Mouse (Mus musculus) left cerebral cortex, adult 9 months (tissue): ENCODE data around the gene B4galnt2.
"Not testable (repeated sequence)": the region's sequence is repeated elsewhere in the genome, so short reads cannot be mapped to it uniquely, and the experiment has no call there.

Experiments
- DNase-seq, 2 experiments: peaks; one replicate each; pipeline ENCODE4 v3.0.0; 2022; ENCODE audit warnings: low spot score in 2 of 2

The B4galnt2 gene

GRCm38 (mm10) chr11:95914571-95914991 lies at the start of gene B4galnt2:
Gene B4galnt2, minus strand, starts transcription at chr11:95914891.
- DNase-seq = peak in 1 of 2 experiments; percentile 10

DNA sequence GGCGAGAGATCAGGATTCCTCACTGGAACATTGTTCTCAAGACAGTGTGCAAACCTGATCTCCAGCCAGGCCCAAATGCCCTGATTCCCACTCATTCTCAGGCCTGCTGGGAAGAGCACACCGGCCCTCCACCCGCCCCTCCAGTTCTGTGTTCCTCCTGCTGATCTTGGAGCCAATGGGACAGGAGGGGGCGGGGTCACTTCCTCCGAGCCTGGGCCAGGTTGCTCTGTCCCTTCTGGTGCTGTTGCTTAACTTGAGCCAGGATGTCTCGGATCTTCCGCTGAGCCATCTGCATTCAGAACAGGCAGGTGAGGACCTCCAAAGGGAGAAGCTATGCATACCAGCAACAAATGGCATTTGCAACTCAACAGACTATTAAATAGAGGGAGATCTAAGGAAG lies 48.6 kb upstream of the B4galnt2 start:
- no peak for DNase-seq

- no peak for DNase-seq
These were observed 44.5 kb upstream of the B4galnt2 start for GRCm38 (mm10) chr11:95959152-95959551.

- no peak for DNase-seq
These were observed 43.6 kb upstream of the B4galnt2 start for GRCm38 (mm10) chr11:95958251-95958650.

DNA sequence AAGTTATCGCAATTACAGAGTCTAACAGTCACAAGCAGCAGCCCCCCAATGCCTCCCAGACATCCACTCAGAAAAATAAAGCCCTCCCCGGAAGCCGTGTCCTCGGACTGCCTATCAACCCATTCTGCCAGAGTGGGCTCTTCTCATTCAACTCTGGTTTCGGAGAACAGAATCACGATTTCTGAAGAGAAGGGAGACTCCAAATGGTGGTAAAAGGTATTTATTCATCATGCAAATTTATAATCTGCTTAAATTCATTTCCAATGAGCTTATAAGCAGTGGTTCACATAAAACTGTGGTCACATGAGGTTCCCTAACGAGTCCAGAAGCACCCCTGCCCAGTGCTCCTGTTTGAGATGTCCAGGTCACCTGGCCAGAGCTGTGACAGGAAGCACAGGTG lies 42.7 kb upstream of the B4galnt2 start:
- no peak for DNase-seq

- DNase-seq = no peak
These were observed 38.6 kb upstream of the B4galnt2 start for GRCm38 (mm10) chr11:95953313-95953712.

GRCm38 (mm10) chr11:95945838-95946472 lies 31.3 kb upstream of the B4galnt2 start:
- no peak for DNase-seq

GRCm38 (mm10) chr11:95939828-95940507 lies 25.3 kb upstream of the B4galnt2 start:
- DNase-seq = no peak

- DNase-seq = no peak
These were observed 21.7 kb upstream of the B4galnt2 start for GRCm38 (mm10) chr11:95936409-95936808.

GRCm38 (mm10) chr11:95932168-95932567 lies 17.5 kb upstream of the B4galnt2 start:
- DNase-seq = not testable (repeated sequence)

GRCm38 (mm10) chr11:95926398-95926797 lies 11.7 kb upstream of the B4galnt2 start:
- DNase-seq = no peak

DNA sequence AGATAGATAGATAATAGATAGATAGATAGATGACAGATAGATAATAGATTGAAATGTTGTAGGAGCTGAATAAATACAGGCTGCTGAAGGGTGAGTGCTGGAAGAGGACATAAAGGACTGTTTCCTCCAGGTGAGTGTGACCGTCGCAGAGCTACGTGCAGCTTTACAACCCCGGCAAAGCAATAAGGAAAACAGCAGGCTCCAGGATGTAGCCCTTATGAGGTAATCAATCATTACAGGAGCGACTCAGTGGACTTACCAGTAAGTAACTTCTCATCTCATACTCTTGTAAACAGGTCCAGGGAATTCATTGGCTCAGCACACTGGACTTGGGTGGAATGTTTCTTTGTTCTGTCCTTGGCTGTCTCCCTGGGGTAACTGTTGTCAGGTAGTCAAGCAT lies 11.3 kb upstream of the B4galnt2 start:
- DNase-seq = no peak

DNA sequence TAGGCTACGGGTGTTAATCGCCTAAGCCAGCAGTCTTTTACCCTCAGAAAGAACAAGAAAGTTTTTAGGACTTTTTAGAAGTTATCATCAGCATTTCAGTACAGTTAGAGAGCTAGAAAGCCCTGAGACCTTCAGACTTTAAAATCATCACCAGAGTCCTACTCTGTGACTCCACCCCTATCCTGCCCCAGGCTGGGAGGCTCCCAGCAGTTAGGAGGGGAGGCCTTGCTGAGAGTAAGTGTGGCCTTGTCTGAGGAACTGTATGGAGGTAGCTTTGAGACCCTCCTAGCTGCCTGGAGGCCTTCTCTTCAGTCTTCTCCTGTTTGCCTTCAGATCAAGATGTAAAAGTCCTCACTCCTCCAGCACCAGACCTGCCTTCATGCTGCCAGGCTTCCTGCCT lies 9.5 kb upstream of the B4galnt2 start:
- DNase-seq = no peak

DNA sequence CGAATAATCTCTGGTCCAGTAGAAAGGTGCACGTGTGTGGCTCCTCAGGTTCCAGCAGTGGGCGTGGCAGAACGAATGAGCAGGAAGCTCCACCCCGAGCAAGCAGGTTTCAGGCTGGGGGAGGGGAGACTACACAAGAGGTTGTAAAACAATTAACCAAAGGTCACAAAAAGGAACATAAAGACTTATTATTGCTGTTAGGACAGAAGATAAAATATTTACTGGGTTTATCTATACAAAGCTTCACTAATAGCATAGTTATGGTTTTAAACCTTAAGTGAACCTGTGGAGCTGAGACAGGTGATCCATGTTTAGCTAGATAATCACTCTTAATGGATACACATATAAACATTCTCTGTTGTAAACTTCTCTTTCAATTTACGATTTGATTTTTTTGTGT lies 8.8 kb upstream of the B4galnt2 start:
- not testable (repeated sequence) for DNase-seq

DNA sequence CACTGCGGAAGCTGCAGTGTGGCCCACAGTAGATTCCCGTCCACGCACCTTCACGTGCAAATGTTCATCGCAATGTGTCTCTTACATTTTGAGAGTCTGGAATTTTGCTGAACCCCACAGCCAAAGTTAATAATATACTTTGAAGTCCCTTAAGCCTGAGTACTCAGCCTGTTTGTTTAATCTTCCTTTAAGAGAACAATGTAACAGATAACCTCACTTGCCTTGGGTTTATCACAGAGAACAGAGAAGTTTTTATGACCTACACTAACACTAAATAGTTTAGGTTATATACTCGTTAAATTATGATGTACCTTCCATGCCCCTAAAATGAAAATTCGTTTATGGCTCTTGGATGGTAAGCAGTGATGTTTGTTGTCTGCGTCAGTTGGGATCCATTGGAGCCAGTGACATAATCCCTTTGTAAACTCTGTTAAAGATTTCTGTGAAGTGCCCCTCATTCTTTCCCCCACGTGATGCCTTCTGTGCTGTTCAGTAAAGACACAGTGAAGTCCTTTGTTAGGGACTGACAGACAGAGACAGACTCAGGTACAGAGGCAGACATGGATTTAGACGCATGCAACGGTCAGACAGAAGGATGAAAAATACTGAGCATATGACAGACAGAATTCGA lies 7.4 kb upstream of the B4galnt2 start:
- no peak for DNase-seq

- DNase-seq = no peak
These were observed 1.7 kb upstream of the B4galnt2 start for GRCm38 (mm10) chr11:95916426-95916825.

DNA sequence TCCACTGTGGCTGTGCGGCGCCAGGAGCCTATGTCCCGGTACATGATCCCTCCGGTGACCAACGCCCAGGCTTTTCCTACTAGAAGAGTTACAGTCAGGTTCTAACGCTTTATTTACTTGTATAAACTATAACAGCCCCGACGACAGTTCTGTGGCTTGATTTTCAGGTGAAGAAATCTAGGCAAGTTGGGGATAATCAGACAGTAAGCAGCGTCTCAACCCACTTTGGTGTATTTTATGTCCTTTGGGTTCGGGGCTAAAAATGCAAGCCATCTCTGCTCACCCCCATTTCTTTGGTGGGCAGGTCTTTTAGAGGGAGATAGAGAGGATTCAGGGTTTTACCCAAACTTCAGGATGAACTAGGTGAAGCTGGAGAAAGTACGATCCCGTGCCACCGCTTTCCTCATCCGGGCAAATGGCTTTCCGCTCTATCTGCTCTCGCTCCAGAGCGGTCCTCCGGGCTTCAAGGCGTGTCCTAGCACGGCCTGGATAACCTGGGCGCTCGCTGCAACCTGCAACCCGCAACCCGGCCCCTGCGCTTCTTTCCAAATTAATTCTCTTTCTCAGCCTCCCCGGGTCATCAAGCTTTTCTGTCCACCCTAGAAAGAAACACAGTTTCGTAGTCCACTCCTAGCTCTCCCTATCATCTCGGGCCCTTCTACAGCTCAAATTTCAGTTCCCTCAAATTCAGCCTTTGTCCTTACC lies 467 bp upstream of the B4galnt2 start:
- no peak for DNase-seq

DNA sequence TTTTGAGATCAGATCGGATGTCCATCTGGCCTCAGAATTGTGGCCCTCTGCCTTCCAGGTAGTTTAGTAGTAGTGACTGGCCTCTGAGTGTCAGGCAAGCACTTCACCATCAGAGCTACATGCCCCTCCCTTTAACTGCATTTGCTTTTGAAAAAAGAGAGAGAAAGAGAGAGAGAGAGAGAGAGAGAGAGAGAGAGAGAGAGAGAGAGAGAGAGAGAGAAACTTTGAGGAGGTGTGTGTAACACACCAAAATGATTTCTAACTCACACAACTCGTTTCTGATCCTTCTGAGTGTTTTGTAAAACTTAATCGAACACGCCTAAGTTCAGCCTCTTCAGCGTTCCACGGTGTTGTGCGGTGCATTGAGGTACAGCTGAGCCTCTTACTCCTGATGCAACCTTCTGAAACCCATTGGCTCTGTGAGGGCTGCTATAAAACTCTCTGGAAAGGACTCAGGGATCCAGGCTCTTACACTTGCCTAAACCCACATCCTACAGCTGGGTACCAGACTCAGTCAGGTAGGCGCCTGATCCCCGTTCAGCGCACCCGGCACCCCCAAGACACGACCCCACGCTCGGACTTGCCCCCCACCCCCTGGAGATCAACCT lies 628 bp downstream of the B4galnt2 start:
- no peak for DNase-seq

DNA sequence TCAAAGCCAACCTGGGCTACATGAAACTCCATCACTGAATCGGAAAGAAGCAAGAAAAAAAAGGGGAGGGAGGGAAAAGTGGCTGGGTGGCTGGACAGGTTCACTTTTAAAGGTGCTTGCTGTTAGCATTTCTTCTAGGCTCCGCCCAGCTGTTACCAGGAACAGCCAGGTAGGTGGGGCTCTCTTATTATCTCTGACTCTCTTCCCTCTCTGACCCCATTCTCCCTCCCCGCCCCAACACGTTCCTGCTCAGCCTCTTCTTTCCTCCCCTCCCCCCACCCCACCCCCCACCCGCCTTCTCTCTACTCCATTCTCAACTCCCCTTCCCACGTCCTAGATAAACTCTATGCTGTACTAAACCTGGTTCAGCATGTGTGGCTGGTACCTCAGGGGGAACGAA lies 3.1 kb downstream of the B4galnt2 start:
- no peak for DNase-seq

- DNase-seq = no peak
These were observed 6.7 kb downstream of the B4galnt2 start for GRCm38 (mm10) chr11:95907805-95908524.

GRCm38 (mm10) chr11:95904290-95904689 lies 10.4 kb downstream of the B4galnt2 start:
- DNase-seq = no peak
